Mouse (Mus musculus): ENCODE results near the gene Mob1b. TPM values are rescaled to one million over a fixed set of nuclear protein-coding genes. Genes with fewer than 3 reads are reported as not detected.
A peak's percentile ranks its signal among the peaks of the same experiment; 100 is the strongest.

The Mob1b gene
- polyA plus RNA-seq, 1 experiment from 2014 or later, result 16.2 TPM

- Histone ChIP-seq H3K4me1 (ENCODE audit: control insufficient read depth, insufficient read depth, low read length) (no peaks in the 10 kb centered on the region), H3K9me3 (ENCODE audit: control insufficient read depth, low read length) (no peaks in the 10 kb centered on the region), H3K27ac (ENCODE audit: low read depth, low read length) (no peak overlapping the region), H3K36me3 (ENCODE audit: control insufficient read depth, insufficient read depth, low read length) (no peaks in the 10 kb centered on the region), H3K4me3 (ENCODE audit: low read depth, low read length) (no peak overlapping the region), H3K27me3 (ENCODE audit: control insufficient read depth, insufficient read depth, low read length) (no peaks in the 10 kb centered on the region), H3K9ac (ENCODE audit: low read length) (no peak overlapping the region), H3K4me2 (ENCODE audit: low read depth) (no peak overlapping the region)
- DNase-seq (ENCODE audit: low spot score), result no peak
- 16% methylated on average over 6 of the region's 6 CpGs for WGBS
- ATAC-seq (ENCODE audit: insufficient read depth, low FRiP score, low TSS enrichment), result no peak
Observed at GRCm38 (mm10) chr5:88685306-88685705, 35.3 kb upstream of the Mob1b start.

- H3K27ac ChIP-seq (ENCODE audit: low read depth, low read length), result no peak overlapping the region
- no peak for ATAC-seq (ENCODE audit: insufficient read depth, low FRiP score, low TSS enrichment)
- no peaks in the 10 kb centered on the region for H3K36me3 ChIP-seq (ENCODE audit: control insufficient read depth, insufficient read depth, low read length)
- no peaks in the 10 kb centered on the region for H3K27me3 ChIP-seq (ENCODE audit: control insufficient read depth, insufficient read depth, low read length)
- 72% methylated on average over 6 of the region's 6 CpGs for WGBS
- no peak overlapping the region for H3K4me2 ChIP-seq (ENCODE audit: low read depth)
- DNase-seq (ENCODE audit: low spot score), result no peak
- H3K4me3 ChIP-seq (ENCODE audit: low read depth, low read length), result no peak overlapping the region
- H3K4me1 ChIP-seq (ENCODE audit: control insufficient read depth, insufficient read depth, low read length), result no peaks in the 10 kb centered on the region
- no peaks in the 10 kb centered on the region for H3K9me3 ChIP-seq (ENCODE audit: control insufficient read depth, low read length)
- no peak overlapping the region for H3K9ac ChIP-seq (ENCODE audit: low read length)
Observed at GRCm38 (mm10) chr5:88685745-88686299, 34.8 kb upstream of the Mob1b start.

- H3K4me2 ChIP-seq (ENCODE audit: low read depth), result no peak overlapping the region
- 79% methylated on average over 8 of the region's 8 CpGs for WGBS
- no peaks in the 10 kb centered on the region for H3K36me3 ChIP-seq (ENCODE audit: control insufficient read depth, insufficient read depth, low read length)
- no peak overlapping the region for H3K4me3 ChIP-seq (ENCODE audit: low read depth, low read length)
- H3K27me3 ChIP-seq (ENCODE audit: control insufficient read depth, insufficient read depth, low read length), result no peaks in the 10 kb centered on the region
- H3K27ac ChIP-seq (ENCODE audit: low read depth, low read length), result no peak overlapping the region
- no peaks in the 10 kb centered on the region for H3K9me3 ChIP-seq (ENCODE audit: control insufficient read depth, low read length)
- no peak for ATAC-seq (ENCODE audit: insufficient read depth, low FRiP score, low TSS enrichment)
- no peaks in the 10 kb centered on the region for H3K4me1 ChIP-seq (ENCODE audit: control insufficient read depth, insufficient read depth, low read length)
- no peak for DNase-seq (ENCODE audit: low spot score)
- H3K9ac ChIP-seq (ENCODE audit: low read length), result no peak overlapping the region
Observed at GRCm38 (mm10) chr5:88687996-88688406, 32.7 kb upstream of the Mob1b start.

- no peaks in the 10 kb centered on the region for H3K36me3 ChIP-seq (ENCODE audit: control insufficient read depth, insufficient read depth, low read length)
- H3K27me3 ChIP-seq (ENCODE audit: control insufficient read depth, insufficient read depth, low read length), result no peaks in the 10 kb centered on the region
- no peak overlapping the region for H3K4me2 ChIP-seq (ENCODE audit: low read depth)
- H3K4me3 ChIP-seq (ENCODE audit: low read depth, low read length), result no peak overlapping the region
- no peaks in the 10 kb centered on the region for H3K9me3 ChIP-seq (ENCODE audit: control insufficient read depth, low read length)
- ATAC-seq (ENCODE audit: insufficient read depth, low FRiP score, low TSS enrichment) (no peak), DNase-seq (ENCODE audit: low spot score) (peak; percentile 14)
- H3K4me1 ChIP-seq (ENCODE audit: control insufficient read depth, insufficient read depth, low read length), result no peaks in the 10 kb centered on the region
- H3K27ac ChIP-seq (ENCODE audit: low read depth, low read length), result no peak overlapping the region
- WGBS, result 88% methylated on average over 15 of the region's 15 CpGs
- no peak overlapping the region for H3K9ac ChIP-seq (ENCODE audit: low read length)
Observed at GRCm38 (mm10) chr5:88688583-88689187, 32.0 kb upstream of the Mob1b start.

GRCm38 (mm10) chr5:88689279-88689938, 31.2 kb upstream of the Mob1b start:
- H3K4me1 ChIP-seq (ENCODE audit: control insufficient read depth, insufficient read depth, low read length), result no peaks in the 10 kb centered on the region
- DNase-seq (ENCODE audit: low spot score) (peak; percentile 12), ATAC-seq (ENCODE audit: insufficient read depth, low FRiP score, low TSS enrichment) (no peak)
- WGBS, result 78% methylated on average over 3 of the region's 3 CpGs
- H3K4me3 ChIP-seq (ENCODE audit: low read depth, low read length), result no peak overlapping the region
- no peak overlapping the region for H3K27ac ChIP-seq (ENCODE audit: low read depth, low read length)
- H3K4me2 ChIP-seq (ENCODE audit: low read depth), result no peak overlapping the region
- H3K9me3 ChIP-seq (ENCODE audit: control insufficient read depth, low read length), result no peaks in the 10 kb centered on the region
- no peaks in the 10 kb centered on the region for H3K27me3 ChIP-seq (ENCODE audit: control insufficient read depth, insufficient read depth, low read length)
- H3K36me3 ChIP-seq (ENCODE audit: control insufficient read depth, insufficient read depth, low read length), result no peaks in the 10 kb centered on the region
- H3K9ac ChIP-seq (ENCODE audit: low read length), result no peak overlapping the region

- 73% methylated on average over 10 of the region's 10 CpGs for WGBS
- Histone ChIP-seq H3K27me3 (ENCODE audit: control insufficient read depth, insufficient read depth, low read length) (no peaks in the 10 kb centered on the region), H3K27ac (ENCODE audit: low read depth, low read length) (no peak overlapping the region), H3K9ac (ENCODE audit: low read length) (no peak overlapping the region), H3K36me3 (ENCODE audit: control insufficient read depth, insufficient read depth, low read length) (no peaks in the 10 kb centered on the region), H3K4me2 (ENCODE audit: low read depth) (no peak overlapping the region), H3K4me1 (ENCODE audit: control insufficient read depth, insufficient read depth, low read length) (no peaks in the 10 kb centered on the region), H3K9me3 (ENCODE audit: control insufficient read depth, low read length) (no peaks in the 10 kb centered on the region), H3K4me3 (ENCODE audit: low read depth, low read length) (no peak overlapping the region)
- ATAC-seq (ENCODE audit: insufficient read depth, low FRiP score, low TSS enrichment) (no peak), DNase-seq (ENCODE audit: low spot score) (no peak)
Observed at GRCm38 (mm10) chr5:88690681-88691505, 29.8 kb upstream of the Mob1b start.

- no peak overlapping the region for H3K27ac ChIP-seq (ENCODE audit: low read depth, low read length)
- H3K4me2 ChIP-seq (ENCODE audit: low read depth), result no peak overlapping the region
- H3K36me3 ChIP-seq (ENCODE audit: control insufficient read depth, insufficient read depth, low read length), result no peaks in the 10 kb centered on the region
- no peaks in the 10 kb centered on the region for H3K27me3 ChIP-seq (ENCODE audit: control insufficient read depth, insufficient read depth, low read length)
- WGBS, result 75% methylated on average over 6 of the region's 6 CpGs
- ATAC-seq (ENCODE audit: insufficient read depth, low FRiP score, low TSS enrichment) (no peak), DNase-seq (ENCODE audit: low spot score) (no peak)
- no peaks in the 10 kb centered on the region for H3K9me3 ChIP-seq (ENCODE audit: control insufficient read depth, low read length)
- H3K9ac ChIP-seq (ENCODE audit: low read length), result no peak overlapping the region
- H3K4me3 ChIP-seq (ENCODE audit: low read depth, low read length), result no peak overlapping the region
- no peaks in the 10 kb centered on the region for H3K4me1 ChIP-seq (ENCODE audit: control insufficient read depth, insufficient read depth, low read length)
Observed at GRCm38 (mm10) chr5:88691506-88692095, 29.1 kb upstream of the Mob1b start.

- Histone ChIP-seq H3K4me2 (ENCODE audit: low read depth) (no peak overlapping the region), H3K27ac (ENCODE audit: low read depth, low read length) (no peak overlapping the region), H3K4me1 (ENCODE audit: control insufficient read depth, insufficient read depth, low read length) (no peaks in the 10 kb centered on the region), H3K27me3 (ENCODE audit: control insufficient read depth, insufficient read depth, low read length) (no peaks in the 10 kb centered on the region), H3K36me3 (ENCODE audit: control insufficient read depth, insufficient read depth, low read length) (no peaks in the 10 kb centered on the region), H3K9ac (ENCODE audit: low read length) (no peak overlapping the region), H3K9me3 (ENCODE audit: control insufficient read depth, low read length) (no peaks in the 10 kb centered on the region), H3K4me3 (ENCODE audit: low read depth, low read length) (no peak overlapping the region)
- DNase-seq (ENCODE audit: low spot score), result no peak
- ATAC-seq (ENCODE audit: insufficient read depth, low FRiP score, low TSS enrichment), result no peak
- WGBS, result 93% methylated on average over 4 of the region's 4 CpGs
Observed at GRCm38 (mm10) chr5:88692586-88692985, 28.1 kb upstream of the Mob1b start.

Measured in neural tube, embryonic 11.5 days (tissue).